Mouse (Mus musculus) fat pad, adult 2 months (tissue): Measurements from ENCODE around the gene Tmem251.

ENCODE experiments used
- DNase-seq: peaks from one replicate; pipeline ENCODE4 v3.0.0-alpha.2; 2011; ENCODE audit warnings: low read depth, low spot score; ENCODE audit errors: extremely low read depth

Tmem251 gene

GRCm38 (mm10) chr12:102743589-102744574 is at the start of gene Tmem251, which contains the start of gene Moap1:
Gene Tmem251 (plus strand): TSS chr12:102743762.
Gene Moap1 (minus strand): TSS chr12:102743661.
- no peak for DNase-seq

GRCm38 (mm10) chr12:102695369-102696239 is 48.0 kb upstream of the Tmem251 start:
- DNase-seq: no peak

DNA sequence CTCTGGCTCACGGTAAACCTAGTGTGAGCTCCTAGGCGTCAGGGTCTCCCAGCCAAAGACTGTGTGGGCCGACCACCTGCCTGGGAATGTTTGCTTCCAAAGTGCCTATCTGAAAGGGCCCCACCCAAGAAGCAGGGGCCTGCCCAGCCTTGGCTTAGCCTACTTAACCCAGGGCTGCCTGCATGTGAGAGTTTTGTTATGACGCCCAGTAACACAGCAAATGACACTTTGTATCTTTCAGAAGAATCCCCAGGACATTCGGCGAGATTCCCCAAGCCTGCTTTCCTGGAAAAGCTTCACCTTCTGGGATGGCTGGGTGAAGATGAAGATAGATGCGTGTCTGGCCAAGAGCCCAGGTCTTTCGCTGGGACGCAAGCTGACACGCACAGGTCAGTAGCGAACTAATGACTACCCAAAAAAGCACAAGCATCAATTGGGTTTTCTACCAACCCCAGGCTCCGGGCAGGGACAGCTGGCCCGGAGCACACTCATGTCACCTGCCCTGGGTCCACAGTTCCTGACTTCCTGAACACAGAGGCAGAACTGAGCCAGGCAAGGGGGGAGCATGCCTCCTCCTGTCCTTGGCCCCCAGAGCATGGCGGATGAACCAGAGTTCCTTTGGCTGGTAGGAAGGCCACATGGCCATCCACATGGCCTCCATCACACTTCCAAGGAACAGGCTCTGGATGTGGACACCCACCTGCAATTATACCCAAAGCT is 46.8 kb upstream of the Tmem251 start:
- no peak for DNase-seq

GRCm38 (mm10) chr12:102697381-102697780 is 46.2 kb upstream of the Tmem251 start:
- DNase-seq: no peak

DNA sequence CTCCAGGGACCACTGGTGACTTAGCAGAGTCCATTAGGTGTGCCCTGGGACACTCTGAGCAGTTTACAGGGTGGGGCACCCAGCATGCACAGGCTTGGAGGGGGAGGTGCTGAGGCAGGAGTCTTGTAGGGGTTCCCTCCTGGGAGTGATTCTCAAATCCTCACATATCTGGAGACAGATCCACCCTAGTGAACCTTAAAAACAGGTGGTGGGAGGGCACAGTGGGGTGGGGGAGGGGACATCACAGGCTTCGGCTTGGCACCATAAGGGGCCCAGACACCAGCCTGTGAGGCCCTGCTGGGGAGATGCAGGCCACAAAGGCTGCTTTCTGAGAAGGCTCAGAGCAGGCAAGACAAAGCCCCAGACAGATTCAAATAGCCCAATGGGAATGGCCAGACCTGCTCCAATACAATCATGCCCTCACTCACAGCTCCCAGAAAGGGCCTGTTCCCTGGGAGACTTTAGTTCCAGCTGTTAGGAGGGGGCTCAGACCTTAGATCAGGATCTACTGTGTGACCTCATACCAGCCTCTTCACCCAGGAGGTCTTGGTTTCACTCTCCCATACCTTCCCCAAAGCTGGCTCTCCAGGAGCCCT is 45.4 kb upstream of the Tmem251 start:
- no peak for DNase-seq

DNA sequence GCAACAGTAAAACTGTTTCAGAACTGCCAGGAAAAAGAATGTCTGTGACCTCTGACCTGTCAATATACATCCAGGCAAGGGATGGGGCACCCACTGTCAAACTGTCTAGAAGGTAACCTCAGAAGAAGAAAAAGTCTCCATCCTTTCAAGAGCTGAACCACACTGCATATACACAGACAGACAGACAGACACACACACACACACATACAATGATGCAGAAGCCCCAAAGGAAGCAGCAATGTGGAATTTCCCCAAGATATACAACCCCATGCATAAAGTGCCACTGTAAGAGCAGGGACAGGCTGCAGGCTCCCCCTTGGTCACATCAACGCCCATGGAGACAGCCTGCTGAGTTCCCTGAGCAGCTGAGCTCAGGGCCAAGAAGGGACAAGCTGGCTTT is 44.4 kb upstream of the Tmem251 start:
- DNase-seq: no peak

DNA sequence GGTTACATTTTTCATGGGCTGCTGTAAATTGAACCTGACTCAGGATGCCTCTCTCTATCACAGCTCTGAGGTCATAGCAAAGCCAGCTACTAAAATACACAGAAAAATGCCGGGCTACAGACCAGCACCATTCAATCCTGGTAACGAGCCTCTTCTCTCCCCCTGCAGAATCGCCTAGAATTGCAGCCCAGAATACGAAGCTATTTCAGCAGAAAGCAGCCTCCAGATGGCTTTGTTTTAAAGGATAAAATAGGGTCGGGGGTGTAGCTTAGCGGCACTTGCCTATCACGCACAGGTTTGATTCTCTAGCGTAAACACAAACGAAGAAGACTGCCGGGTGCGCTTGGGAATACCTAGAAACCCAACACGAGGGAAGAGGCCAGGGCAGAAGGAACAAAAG is 43.1 kb upstream of the Tmem251 start:
- no peak for DNase-seq

DNA sequence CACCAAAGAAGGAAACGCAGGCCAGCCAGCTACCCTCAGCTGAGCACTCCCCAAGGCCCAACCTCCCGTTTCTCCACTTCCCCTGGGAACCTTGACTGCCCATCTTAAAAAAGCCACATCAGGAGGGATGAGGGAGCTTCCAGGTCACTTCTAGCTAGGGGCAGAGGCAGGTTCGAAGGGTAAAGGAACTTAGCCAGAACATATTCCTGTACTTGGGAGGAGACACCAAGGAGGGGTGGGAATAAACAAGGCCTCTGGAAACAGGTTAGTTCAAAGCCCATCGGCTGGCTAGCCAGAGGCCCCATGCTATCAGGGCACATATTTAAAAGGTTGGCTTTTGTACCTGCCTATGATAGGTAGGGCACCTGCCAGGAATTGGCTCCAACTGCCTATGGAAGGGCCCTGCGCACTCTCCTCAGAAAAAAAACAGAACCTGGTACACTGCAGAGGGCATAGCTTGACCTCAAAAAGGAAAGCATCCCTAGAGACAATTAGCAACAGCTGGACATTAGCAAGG is 41.8 kb upstream of the Tmem251 start:
- DNase-seq: no peak

GRCm38 (mm10) chr12:102702356-102703110 is 41.0 kb upstream of the Tmem251 start:
- no peak for DNase-seq

DNA sequence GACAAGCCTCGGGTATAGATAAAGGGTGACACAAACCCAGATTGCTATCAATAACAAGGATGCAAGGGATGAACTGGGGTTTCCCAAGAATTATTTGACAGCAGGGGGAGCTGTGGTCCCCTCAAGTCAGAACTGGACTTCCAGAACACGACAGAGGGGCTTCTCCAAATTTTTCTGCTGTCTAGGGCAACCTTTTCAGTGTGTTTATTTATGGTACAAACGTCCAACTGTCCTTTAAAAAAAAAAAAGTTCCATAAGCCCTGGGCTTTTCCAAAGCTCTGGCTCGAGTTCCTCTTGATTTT is 40.5 kb upstream of the Tmem251 start:
- no peak for DNase-seq

GRCm38 (mm10) chr12:102703441-102703840 is 40.1 kb upstream of the Tmem251 start:
- DNase-seq: no peak

GRCm38 (mm10) chr12:102703921-102704408 is 39.6 kb upstream of the Tmem251 start:
- no peak for DNase-seq

DNA sequence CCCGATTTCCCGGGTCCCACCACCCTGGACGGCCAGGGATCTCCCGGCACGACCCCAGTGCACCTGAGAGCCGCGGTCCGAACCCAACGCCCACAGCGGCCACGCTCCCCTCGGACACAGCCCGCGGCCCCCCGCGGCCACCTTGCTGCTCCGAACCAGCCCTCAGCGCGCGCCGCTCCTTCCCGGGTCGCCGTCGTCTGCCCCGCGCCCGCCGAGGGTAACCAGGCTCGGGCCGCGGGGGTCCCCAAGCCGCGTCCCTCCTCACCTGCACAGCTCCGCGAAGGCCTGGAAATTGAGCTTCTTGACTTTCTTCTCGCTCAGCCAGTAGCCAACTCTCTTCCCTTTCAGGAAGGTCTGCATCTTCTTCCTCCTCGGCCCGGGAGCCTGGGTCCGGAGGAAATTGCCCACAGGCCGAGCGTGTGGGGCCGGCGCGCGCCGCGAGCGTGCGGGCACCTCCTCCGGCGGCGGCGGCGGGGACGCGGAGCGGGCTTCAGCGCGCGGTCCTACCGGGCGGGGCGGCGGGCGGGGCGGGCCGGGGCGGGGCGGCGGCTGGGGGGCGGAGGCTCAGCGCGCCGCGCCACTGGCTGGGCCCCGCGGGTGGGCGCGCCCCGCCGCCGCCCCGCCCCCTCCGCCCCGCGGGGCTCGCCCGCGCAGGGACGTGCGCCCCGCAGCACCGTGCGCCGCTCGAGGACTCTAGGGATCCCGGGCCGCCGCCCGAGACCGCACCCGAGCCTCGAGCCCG is 38.9 kb upstream of the Tmem251 start, which contains the start of gene Itpk1:
Itpk1 (minus strand) TSS at position 474 of the 742 bp plus-strand sequence.
- DNase-seq: no peak

DNA sequence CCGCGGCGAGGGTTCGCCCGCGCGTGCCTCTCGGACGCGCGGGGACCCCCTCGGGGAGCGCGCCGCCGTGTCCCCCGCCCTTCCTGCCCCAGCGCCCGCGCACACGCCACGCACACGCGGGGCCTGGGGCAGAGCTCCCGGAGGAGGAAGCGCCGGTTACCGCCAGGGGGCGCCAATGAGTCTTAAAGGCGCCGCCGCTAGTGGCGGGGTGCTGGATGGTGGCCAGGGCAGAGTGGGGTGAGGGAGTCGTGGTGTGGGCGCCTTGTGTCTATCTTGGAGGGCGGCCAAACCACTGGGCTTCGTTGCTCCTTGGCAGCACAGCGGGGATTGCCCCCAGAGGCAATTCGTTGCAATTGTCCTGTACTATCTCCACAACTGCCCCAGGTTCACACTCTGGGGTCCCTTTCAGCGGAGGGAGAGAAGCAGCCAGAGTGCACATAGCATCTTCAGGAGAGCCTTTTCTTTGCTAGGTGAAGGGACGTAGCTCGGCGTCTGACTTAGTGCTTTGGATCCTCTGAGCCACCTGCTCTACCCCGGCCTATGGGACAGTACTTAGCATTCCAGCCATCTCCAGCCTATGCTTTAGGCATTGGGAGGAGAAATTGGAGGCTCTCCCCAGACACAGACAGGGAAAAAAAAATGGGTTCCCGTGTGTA is 38.2 kb upstream of the Tmem251 start:
- no peak for DNase-seq

- DNase-seq: no peak
Observed at GRCm38 (mm10) chr12:102705906-102706640, 37.5 kb upstream of the Tmem251 start.

DNA sequence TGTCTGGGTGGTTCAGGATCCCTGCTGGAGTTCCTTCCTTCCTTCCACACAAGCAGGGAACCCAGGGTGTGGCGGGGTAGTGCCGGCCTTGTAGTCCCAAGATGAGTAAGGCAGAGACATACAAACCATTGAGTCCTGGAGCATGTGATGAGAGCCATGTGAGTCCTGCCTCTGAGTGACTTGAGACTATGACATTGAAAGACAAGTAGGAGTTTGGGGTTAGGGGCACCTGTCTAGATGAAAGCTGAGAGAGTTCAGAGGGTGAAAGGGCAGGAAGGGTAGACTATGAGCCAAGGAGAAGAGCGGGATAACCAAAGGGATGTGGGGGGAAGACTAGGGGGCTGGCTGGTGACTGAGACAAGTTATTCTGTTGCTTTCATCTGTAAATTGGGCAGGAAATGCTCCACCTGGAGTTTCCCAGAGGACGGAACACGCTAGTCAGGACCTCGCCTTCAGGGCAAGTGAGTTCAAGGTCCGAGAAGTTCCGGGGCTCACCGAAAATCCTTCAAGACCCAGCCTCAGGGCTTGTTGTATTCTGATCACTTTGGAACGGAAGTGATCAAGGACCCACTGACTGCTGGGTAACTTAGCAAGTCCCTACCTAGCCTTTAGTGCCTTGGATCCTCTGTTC is 36.6 kb upstream of the Tmem251 start:
- DNase-seq: no peak

DNA sequence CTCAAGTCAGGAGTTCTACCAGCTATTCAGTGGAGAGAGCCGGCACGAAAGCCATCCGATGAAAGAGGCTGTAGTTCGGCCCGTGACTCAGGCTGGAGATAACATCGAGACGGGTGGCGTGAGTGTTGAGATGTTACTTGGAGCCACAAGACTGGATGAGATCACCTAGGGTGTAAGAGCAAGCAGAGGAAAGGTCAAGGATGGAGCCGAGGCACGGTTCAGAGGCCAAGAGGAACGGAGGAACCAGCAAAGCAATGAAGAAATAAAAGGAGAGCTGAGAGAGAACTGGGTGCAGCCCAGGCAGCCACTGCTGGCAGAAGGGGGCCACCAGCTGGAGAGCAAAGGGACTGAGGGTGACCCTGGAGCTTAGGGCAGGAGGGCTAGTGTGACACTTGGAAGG is 35.3 kb upstream of the Tmem251 start:
- no peak for DNase-seq
